Mouse (Mus musculus): ENCODE measurements at regions not wholly inside any gene's neighbourhood (a gene's known extent, or its start where the extent isn't known, plus 50 kb on each side); places are given as distances from the start of the nearest gene placed in this dataset.
A peak's percentile ranks its signal among the peaks of the same experiment; 100 is the strongest.

DNA sequence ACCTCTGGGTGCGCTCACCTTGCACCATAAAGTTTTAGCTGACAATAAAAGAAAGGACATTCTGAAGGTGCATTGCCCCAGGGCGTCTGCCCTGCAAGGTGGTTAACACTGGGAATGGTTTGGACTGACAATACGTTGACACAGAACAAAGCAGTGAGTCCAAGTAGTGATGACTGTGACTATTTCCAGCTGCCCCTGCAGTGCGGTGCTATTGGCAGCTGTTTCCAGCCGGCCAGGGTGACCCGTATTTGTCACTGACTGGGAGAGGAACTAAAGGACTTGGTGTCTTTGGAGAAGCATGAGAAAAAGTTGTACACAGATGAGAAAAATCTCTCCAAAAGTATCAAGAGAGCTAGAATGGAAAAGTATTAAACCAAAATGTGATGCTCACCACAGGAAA is 52.0 kb upstream of the Vtcn1 start:
- no peak for DNase-seq (ENCODE audit: low spot score in 2 of 2)
- intact Hi-C loops (cut with DNase I): loop anchor here (10.0 kb wide), 1 partner anchor 512 kb away; the partner anchor contains the start of gene Cd2

DNA sequence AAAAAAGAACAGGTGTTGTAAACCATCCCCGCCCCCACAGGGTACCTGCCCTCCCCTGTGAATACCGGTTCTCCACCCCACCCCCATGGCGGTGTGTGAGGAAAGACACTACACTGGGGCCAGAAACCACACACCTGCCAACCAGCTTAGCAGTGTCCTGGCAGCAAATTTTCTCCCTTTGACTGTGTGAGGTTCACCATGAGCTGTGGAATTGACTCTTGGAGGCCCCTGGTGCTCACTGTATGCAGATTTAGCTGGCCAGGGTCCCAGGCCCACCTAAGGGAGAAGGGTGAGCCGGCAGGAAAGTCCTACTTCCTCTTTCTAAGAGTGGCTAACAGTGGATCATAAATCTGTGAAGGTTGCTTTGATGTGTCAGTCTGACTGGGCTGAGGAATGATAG is 53.9 kb upstream of the Vtcn1 start:
- intact Hi-C loops (cut with DNase I): loop anchor here (10.0 kb wide), 1 partner anchor 513 kb away; the partner anchor contains the start of gene Cd2
- DNase-seq (ENCODE audit: low spot score in 2 of 2): no peak

DNA sequence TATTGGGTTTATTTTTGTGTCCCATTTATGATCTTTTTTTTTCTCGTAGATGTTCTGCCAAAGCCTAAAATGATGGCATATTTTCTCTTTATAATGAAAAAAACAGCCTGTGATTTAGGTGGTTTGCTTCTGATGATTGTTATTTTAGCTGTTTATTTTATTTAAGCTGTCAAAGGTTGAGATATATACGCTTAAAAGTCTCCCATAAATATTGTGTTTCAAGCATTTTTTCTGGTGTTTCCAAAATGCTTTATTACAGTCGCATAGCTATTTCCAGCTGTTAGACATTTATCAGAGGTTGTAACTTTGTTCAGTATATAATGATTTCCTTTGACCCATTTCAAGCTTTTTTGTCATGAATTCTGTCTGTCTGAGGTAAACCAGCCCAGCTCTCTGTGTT is 54.4 kb upstream of the Vtcn1 start:
- intact Hi-C loops (cut with DNase I): loop anchor here (10.0 kb wide), 1 partner anchor 514 kb away; the partner anchor contains the start of gene Cd2
- DNase-seq (ENCODE audit: low spot score in 2 of 2): no peak

DNA sequence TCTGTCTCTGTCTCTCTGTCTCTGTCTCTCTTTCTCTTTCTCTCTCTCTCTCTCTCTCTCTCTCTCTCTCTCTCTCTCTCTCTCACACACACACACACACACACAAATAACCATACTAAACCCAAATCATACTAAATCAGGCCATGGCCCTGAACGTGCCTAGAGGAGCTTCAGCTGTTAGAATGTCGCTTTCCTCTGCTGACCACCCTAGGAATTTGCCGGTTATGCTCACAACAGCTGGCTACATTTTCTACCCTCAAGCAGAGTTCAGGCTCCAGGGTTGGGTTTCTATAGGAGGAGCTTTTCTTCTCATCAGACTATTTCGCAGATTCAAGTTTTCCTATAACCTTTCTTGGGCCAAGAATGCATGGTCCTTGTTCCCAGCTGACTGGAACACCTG is 56.1 kb upstream of the Vtcn1 start:
- intact Hi-C loops (cut with DNase I): loop anchor here (2.0 to 5.0 kb wide), 2 partner anchors 138 to 183 kb away; no protein-coding TSS in a partner anchor
- DNase-seq (ENCODE audit: low spot score in 2 of 2): no peak

DNA sequence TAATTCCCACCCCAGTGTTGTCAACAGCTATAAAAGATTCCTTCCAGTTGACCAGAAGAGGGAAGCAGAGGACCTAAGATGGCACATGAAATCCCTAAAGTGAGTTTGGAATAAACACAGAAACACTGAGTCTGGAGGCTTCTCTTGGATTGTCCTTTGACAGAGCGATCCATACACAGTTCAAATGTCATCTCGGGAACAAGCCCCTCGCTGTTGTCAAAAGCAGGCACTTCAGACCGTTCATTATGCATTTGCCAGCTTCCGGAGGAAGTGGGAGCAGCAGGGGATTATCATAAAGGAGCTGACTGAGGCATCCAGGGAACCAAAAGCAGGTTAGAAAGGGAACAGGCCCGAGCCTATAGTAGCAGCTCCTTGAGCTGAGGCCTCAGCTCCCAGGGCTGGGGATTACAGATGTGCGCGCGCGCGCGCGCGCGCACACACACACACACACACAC is 57.1 kb upstream of the Vtcn1 start:
- peak; percentile 33 to 52 for DNase-seq (ENCODE audit: low spot score in 2 of 2)
- intact Hi-C loops (cut with DNase I): loop anchor here (2.0 to 5.0 kb wide), 2 partner anchors 139 to 184 kb away; no protein-coding TSS in a partner anchor

DNA sequence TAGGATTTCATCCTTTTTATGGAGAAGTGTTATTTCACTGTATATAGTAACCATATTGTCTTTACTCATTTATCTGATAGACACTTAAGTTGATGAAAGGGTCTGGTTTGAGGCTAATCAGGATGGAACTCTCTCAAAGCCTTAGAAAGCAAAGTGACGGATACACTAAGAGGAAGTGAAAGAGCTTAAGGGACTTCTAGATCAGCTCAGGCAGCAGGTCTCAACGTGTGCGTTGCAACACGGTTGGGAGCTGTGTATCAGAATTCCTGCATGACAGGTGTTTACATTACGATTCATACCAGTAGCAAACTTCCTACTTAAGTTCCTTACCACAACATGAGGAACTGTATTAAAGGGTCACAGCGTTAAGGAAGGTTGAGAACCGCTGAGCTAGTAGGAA is 59.9 kb upstream of the Vtcn1 start:
- intact Hi-C loops (cut with DNase I): loop anchor here (5.0 kb wide), 1 partner anchor 187 kb away; no protein-coding TSS in a partner anchor
- DNase-seq (ENCODE audit: low spot score in 2 of 2): no peak

DNA sequence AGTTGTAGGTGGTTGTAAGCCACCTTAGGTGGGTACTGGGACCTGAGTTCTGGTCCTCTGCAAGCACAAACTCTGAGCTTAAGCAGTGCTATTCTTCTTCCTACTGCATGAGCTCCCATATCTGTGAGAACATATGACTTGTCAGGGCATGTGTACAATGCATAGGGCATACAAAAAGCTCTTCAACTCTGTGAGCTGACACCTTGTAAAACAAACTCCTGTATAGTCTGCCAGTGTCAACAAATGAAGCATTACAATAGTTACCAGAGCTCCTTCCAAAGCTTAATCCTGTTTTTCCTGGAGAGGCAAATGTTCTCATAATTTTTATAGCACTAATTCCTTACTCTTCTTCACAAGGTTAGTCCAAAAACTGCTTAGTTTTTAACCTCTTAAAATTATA is 62.4 kb upstream of the Vtcn1 start:
- no peak for DNase-seq (ENCODE audit: low spot score in 2 of 2)
- intact Hi-C loops (cut with DNase I): no loop called here

DNA sequence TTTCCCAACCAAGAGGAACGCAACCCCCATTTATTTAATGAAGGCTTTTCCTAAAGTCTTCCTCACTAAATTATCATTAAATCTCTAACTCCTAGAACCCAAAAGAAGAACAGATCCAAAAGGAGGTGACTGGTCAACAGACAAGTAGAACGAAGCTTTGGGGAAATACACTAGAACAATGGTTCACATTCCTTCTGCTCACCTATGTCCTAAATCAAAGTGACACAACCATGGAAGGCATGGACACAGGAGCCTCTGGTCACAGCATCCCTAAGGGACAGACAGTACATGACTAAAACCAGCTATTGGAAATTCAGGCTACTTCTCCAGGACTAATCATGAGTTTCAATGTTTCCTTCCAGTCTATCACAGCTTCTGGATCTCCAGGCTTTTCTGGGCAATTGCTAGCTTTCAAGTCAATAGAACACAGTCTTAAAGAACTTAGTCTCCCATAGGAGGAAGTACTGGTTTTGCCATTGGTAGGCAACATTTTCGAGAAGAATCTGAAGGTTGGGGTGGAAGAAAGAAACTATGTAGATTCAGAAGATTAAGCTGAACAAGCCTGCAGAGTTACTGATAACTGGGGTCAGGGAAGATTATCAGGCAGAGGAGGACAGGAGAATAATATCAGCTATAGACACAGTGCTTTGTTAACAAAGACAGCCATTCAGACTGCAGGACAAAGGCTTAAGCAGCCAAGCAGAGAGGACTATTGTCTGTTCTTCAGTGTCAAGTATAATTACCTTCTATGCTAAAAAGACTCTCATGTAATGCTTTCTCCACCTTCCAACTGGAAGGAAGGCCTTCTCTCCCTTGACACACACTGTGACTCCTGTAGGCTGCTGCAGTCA is 65.9 kb upstream of the Vtcn1 start:
- no peak for DNase-seq (ENCODE audit: low spot score in 2 of 2)
- intact Hi-C loops (cut with DNase I): no loop called here

DNA sequence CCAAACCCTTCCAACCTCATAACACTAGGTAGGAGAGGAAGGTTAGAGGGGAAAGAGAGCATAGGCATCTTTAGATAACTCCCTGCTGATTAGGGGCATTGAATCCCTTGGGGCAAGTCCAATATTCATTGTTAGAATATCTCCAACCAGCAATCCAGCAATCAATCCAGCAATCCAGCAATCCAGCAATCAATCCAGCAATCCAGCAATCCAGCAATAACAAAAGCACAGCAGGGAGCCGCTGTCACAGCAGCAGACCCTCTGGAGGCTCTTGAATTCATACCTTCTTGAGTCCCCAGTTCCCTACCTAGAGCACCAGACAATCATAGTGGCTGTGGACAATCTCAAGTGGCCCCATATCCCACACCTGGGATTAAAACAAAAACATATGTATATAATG is 69.4 kb upstream of the Man1a2 start:
- intact Hi-C loops (cut with DNase I): no loop called here
- no peak for DNase-seq (ENCODE audit: low spot score in 2 of 2)

DNA sequence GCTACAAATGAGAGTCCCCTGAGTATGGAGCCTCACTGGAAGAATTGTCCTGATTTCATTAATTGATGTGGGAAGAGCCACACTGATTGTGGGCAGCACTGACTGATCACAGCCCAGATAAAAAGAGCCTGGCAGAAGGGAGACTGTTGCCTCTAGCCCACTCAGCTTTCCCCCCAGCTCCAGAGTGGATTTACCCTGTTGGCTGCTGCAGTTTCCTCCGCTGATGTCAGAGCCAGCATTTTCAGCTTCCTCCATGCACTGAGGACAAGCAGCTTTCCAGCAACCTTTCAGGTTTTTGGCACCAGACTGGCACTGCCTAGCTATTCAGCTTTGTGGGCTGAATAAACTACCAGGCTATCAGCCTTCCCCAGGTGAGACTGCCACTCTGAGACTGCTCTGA is 65.9 kb upstream of the Man1a2 start:
- intact Hi-C loops (cut with DNase I): no loop called here
- DNase-seq (ENCODE audit: low spot score in 2 of 2): peak; percentile 36 to 63

DNA sequence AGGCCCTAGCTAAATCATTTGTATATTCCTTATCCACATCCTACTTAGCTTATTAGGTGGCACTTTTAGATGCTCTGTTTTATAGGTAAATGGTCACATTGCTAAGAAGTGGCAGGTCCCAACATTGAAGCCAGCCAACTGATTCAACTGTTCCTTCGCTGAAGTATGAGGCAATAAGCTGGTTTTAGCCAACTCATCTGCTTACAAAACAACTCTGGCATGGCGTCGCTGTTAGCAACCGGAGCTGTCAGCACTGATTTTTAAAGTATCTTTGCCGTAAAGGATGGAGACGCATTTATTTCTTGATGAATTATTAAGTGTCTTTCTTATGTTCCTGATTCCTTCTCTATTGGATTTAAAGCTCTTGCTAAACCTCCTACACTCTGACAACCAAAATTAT is 63.4 kb upstream of the Man1a2 start:
- intact Hi-C loops (cut with DNase I): no loop called here
- no peak for DNase-seq (ENCODE audit: low spot score in 2 of 2)

DNA sequence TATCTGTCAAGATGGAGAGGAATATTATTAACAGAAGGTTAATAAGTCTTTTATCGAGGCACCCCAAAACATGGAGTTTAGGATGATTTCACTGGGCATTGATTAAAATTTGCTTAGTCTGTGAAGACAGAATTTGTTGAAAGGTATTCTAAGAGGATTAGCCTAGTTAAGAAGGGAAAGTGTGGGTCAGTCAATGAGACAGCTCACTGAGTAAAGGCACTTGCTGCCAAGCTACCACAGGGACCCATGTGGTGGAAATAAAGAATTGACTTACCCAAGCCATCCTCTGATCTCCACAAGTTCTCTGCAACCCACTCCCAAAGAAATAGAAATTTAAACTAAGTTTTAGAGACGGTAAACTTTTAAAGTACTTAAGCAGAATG is 63.0 kb upstream of the Man1a2 start:
- DNase-seq (ENCODE audit: low spot score in 2 of 2): no peak
- intact Hi-C loops (cut with DNase I): no loop called here

DNA sequence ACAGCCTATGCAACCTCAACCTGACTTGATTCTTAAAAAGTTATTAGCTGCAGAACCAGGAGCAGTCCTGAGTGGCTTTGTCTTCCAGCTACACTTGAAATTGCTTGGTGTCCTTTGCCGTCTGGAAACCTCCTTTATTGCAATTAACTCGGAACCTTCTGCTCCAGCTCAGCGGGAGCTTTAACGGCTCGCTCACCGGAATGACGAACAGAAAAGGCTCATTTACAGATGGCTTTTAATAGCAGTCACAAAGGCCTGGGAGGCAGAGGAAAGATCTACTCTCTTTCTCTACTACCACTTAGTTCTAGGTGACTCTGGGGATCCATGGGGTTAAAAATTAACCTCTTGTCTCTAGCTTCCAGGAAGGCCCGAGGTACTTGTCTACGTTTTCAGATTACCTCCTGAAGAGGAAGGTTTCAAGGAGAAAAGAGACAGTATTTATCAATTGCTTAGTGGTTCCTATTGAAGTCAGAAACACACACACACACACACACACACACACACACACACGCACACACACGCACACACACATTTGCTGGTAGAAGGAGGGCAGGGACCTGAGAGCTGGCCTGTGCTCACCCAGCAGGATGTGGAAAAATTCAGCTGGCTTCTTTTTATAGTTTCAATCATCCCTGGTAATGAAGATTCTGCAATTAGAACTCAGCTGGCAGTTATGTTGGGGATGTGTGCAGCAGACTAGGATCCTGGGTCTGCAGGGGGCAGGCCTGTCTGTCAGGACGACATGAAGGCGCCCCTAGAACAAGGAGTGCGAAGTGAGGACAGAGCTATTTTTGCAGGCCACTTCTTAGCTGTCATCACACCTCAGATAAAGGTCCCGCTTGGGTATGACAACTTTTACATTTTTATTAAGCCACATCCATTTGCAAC is 62.4 kb upstream of the Man1a2 start:
- no peak for DNase-seq (ENCODE audit: low spot score in 2 of 2)
- intact Hi-C loops (cut with DNase I): no loop called here

DNA sequence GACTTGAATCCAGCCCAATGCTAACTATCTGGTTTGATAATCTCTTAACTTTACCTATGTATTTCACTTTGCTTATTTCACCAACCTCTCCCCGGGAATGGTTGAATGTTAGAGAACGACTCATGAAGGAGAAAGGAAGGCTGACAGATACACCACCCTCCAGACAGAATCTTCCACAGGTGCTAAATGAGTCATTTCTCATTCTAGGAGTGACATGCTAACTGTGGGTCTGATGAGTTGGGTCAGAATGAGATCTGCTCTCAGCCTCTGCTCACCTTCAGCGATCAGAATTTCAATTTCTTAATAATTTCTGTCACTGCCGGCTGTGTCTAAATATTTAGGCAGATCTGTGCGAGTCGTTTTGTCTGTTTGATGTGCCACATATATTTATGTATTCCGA is 52.4 kb upstream of the Man1a2 start:
- intact Hi-C loops (cut with DNase I): no loop called here
- no peak for DNase-seq (ENCODE audit: low spot score in 2 of 2)

DNA sequence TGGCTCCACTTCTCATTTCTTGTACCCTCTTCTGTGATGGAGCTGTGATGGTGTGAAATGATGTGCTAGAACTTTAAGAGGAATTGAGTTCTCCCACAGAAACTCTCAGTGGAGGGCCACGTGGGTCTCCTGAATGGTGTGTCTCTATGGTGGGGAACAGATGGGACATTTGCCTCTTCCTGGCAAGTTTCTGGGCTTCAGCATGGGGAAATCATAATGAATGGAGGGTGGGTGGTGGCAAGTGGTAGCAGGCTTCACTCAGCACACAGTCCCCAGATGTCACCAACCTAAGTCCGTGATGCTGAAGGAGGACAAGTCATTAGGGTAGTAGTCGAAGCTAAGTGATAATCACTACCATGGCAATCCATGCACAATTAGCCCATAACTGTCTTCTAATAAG is 51.2 kb upstream of the Man1a2 start:
- intact Hi-C loops (cut with DNase I): no loop called here
- DNase-seq (ENCODE audit: low spot score in 2 of 2): peak in 1 of 2 experiments; percentile 35

All from left cerebral cortex, postnatal 25 days (tissue).